In genomic region chr1:106069867-106070543, GRCm38 (mm10) we compare ENCODE assay signal across 13 mouse cellular contexts.
"Had no signal": no experiment of that assay in that cellular context is flagged by ENCODE, and none has a peak within 500 bp of the region (broad histone marks: within the 10 kb centered on the region; RNA-seq: fewer than 3 reads in every experiment).

No protein-coding gene starts in this region.

- H3K36me3 ChIP-seq: kidney, embryonic 15.5 days; limb, embryonic 15.5 days; liver, embryonic 15.5 days; midbrain, embryonic 12.5 days had no signal

- H3K27me3 ChIP-seq: limb, embryonic 15.5 days; midbrain, embryonic 12.5 days had no signal

- H3K27ac ChIP-seq: kidney, embryonic 15.5 days; limb, embryonic 15.5 days; liver, embryonic 15.5 days; macrophage; midbrain, embryonic 12.5 days; stomach, postnatal 0 days had no signal

- H3K4me3 ChIP-seq: kidney, embryonic 15.5 days; limb, embryonic 15.5 days; liver, embryonic 15.5 days; megakaryocyte, embryonic 14.5 days; midbrain, embryonic 12.5 days had no signal

- DNase-seq: kidney, adult 11 months; kidney, postnatal 14 days; lung, embryonic 14.5 days; lung, postnatal 10 days; right cerebral cortex, postnatal 25 days; thymus, postnatal 25 days had no signal
